Mouse (Mus musculus) embryo, embryonic 11.5 days (tissue): ENCODE results near the gene Med23.

Experiments
- DNase-seq: peaks from one replicate; pipeline ENCODE4 v3.0.0-alpha.2; 2012; ENCODE audit warnings: low read depth, low spot score

Med23 gene

DNA sequence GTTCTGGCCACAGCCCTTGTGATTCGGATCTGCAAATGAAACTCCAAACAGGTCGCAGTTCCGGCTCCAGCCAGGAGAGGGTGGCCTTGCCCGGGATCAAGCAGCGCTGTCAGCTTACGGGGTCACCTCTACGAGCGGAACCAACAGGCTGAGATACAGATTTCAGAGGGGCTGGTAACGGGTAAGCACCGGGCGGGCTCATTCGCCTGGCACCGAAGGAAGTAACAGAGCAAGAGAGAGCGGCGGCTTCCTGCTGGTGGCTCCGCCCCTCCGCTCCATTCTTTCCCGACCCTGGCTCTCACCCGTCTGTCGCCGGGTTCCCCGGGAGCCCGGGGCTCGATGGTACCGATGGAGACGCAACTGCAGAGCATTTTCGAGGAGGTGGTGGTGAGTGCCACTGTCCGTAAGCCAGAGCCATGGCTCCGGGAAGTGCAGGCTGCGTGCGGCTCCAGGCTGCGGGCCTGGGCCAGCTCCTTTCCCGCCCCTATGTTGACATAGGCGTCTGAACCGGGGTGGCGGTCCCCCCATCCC, at the start of gene Med23:
TSS of gene Med23 (plus strand) at position 227 of the 531 bp plus-strand sequence.
- DNase-seq, result peak; percentile 91

DNA sequence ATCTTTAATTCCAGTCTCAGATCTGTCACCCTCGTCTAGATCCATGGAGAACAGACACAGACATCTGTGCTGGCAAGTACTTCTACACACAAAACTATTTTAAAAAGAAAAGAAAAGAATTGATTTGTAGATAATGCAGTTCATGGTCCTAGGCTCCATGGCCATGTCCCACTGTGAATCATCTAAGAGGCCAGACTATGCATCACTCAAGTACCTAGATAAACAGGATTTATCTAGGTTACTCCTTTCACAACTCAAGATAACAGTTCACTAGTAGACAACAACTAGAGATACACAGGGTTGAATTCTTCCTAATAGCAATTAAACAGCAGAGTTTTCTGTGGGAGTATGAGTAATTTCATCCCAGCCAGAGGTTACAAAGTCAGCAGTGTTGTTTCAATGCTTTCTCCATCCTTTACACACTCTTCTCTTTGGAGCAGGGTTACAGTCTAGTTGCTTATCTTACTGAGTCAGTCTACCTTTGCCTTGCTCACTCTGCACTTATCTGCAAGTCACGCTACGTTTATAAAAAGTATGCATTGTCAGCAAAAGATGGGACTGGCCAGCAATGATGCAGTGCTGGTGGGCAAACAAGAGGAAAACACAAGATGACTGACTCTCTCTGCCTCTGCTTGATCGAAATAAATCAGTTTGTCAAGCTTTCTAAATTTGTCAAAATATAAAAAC, 47.7 kb upstream of the Med23 start:
- DNase-seq, result no peak

DNA sequence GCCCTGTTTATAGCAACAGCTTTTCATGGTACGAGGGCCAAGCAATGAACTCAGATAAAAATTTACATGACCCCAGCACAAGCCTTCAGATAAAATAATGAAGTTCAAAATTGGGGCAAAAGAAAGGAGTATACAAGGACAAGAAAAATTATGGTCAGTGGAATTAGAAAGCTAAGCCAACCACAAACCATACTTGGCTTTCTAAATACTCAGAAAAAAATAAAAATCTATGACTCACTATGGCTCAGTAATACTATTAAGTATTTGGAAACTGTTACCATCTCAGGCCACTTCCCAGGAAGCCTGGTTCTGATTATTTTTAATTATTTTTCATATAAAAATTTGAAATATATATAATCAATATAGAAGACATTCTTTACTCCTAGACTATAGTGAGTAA, 46.9 kb upstream of the Med23 start:
- DNase-seq, result no peak

DNA sequence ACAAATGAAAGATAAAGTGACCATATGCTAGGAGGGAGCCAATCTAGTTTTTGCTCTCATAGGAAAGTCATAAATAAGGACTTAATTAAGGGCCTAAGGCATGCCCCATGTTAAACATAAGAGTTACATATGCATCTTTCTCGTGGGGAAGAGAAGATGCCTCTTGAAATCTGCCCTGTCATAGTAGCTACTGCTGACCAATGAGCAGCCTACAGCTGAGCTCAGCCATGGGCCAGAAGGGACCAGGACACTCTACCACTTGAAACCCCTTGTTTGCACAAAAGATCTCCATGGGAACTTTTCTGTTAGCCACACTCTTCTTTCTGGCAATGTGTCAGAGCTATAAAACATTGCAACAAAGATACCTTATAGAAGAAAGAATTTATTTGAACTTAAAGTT, 46.5 kb upstream of the Med23 start:
- DNase-seq, result no peak

DNA sequence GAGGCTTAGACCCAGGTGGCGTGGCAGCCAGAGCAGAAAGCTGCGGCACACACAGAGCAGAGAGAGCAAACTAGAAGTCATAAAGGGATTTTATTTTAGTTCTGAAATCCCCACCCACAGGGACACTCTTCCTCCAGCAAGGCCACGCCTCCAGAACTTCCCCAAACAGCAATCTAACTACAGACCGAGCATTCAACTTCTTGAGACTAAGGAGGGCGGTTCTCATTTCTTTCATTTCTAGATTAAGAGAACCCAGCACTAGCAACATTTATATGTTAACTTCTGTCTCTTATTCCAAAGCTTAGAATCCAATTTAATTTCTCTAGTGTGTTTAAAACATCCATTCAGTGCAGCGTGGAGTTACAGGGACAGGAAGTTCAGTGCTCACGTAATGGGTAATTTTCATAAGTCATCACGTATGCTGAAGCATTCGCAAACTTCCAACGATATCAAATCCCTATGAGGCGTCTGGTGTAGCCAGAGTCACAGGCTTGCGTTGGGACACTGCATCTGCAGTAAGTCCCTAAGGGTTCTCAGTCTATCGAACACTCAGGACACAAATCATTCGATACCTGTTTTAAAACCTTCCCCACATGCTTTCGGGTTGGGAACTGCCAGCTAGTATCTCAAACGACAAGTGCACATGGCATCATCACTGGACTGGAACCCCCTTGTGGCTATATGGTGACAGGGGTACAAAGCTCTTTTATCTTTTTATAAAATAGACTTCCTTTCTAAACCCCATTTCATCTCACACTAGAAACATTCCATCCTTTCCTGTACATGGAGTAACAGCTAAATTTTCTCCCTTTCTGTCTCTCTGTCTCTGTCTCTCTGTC, 45.9 kb upstream of the Med23 start:
- no peak for DNase-seq

DNA sequence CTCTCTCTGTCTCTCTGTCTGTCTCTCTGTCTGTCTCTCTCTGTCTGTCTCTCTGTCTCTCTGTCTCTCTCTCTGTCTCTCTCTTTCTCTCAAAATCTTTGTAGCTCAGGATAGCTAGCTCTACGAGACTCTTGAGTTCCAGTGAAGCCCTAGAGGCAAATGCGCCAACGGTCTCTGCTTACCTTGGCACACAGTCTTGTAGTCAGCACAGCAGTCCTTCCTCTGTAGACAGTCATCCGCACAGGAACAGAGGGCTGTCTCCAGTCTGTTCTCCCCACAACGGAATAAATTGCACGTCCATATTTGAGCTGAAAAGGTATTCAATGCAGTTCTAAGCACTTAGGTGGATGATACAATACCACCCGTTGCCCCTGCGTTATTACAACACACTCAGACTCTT, 45.2 kb upstream of the Med23 start:
- no peak for DNase-seq

DNA sequence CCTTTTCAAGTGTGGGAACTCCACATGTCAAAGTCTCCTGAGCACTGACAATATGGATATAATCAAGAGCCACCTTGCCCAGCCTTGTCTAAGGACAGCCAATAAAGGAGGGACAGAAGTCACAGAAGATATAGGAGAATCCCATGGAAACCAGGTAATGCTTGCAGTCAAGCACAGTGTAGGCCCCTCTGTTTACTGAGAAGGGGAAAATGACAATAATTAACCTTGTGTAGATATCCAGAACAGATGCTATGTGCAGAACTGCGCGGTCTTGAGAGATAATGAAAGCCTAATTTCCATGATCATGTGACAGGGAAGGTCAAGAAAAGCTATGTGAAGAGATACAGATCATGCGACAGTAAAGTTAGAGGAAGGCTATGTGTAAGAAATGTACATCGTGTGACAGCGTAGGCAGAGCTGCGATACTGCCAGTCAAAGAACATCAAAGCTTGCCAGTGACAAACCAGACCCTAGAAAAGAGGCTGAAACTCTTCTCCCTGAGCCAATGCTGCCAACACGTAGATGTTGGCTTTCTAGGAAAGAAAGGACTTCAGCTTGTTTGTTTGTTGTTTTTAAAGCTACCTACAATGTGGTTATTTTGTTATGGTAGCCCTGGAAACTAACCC, 44.2 kb upstream of the Med23 start:
- DNase-seq, result no peak

DNA sequence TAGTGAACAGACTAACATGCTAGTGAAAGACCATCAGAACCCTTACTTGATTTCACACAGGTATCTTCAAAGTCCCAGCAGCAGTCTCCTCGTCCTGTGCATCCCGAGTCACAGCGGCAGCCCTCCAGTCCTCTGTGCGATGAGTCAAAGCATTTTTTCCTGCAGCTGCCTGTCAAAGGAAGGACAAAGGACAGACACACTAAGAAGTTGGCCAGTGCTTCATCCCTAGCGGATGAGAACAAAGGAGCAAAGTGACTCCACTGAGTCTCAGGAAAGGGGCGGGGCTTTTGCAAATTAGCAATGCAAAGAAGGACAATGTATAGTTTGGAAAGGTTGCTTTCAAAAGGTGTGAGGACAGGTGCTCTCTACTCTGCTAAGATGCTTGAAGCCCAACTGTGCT, 43.7 kb upstream of the Med23 start:
- DNase-seq, result no peak

DNA sequence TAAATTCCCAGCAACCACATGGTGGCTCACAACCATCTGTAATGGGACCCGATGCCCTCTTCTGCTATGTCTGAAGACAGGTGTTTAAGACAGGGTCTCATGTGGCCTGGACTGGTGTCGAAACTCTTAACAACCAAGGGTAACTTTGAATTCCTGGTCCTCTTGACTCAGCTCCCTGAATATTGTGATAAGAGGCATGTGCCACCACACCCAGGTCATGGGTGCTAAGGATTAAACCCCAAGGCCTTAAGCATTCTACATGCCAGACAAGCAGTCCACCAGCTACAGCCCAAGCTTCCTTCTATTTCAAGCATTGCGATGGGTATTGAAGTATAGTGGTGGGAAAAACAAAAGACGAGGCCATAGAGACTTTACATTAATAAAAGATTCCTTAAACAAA, 41.6 kb upstream of the Med23 start:
- DNase-seq, result no peak

DNA sequence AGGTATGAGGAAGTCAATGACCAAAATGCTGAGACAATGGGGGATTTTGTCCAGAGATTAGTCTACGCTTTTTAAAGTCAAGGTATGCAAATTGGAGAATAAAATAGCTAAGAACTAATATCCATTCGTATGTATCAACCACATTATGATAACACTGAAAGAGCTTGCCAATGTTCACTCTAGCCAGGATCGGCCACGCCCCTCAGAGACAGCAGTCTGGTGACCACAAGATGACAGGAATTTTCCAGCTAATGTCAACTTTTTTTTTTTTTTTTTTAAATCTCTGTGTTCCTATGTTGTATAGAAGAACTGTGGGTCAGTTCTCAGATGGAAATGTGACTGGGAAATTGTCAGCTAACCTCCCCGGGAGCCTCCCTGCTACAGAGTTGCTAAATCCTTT, 39.3 kb upstream of the Med23 start:
- no peak for DNase-seq

DNA sequence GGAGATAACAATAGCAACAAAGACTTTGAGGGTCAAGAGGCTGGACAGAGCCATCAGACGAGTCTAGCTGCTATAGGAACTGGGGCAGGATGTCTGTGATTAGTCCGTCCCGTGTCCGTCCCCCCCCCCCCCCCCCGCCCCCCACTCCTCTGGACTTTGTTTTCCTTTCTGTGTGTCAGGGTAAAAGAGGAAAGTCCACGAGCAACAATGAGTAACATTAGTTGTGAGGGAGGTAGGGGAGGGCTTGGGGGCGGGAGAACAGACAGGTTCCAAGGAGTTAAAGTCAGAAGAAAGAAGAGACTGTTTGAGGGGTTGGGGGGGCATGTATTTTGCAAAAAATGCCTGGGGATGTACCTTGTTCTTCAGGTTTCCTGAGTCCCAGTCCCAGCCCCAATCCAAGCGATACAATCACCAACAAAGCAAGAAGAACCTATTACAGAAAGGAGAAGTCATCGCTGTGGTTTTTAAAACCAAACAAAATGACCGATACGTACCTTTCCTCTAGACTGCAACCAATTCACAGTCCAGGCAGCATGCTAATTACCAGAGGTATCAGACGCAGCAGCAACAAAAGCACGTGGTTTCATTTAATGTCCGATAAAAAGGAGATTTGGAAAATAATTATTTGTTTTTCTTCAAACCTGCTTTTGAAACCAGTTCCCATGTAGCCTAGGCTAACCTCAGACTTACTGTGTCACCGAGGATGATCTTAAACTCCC, 38.2 kb upstream of the Med23 start:
- no peak for DNase-seq

DNA sequence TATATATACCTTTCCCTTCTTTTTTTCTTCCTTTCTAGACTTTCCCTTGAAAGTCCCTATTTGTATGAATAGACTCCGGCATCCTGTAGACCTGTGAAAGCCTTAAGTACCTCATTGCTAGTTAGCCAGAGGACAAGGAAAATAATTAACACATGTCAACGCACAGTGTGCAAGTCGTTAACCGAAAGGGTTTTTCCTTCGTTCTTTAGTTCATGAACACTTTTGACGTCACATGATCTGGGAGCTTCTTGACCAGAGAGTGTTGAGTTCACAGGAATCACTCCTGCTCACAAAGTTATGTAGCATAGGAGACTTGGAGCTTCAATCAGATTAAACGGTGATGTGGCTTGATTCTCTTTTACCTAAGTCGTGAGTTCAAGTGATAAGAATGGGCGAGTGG, 37.5 kb upstream of the Med23 start:
- no peak for DNase-seq

DNA sequence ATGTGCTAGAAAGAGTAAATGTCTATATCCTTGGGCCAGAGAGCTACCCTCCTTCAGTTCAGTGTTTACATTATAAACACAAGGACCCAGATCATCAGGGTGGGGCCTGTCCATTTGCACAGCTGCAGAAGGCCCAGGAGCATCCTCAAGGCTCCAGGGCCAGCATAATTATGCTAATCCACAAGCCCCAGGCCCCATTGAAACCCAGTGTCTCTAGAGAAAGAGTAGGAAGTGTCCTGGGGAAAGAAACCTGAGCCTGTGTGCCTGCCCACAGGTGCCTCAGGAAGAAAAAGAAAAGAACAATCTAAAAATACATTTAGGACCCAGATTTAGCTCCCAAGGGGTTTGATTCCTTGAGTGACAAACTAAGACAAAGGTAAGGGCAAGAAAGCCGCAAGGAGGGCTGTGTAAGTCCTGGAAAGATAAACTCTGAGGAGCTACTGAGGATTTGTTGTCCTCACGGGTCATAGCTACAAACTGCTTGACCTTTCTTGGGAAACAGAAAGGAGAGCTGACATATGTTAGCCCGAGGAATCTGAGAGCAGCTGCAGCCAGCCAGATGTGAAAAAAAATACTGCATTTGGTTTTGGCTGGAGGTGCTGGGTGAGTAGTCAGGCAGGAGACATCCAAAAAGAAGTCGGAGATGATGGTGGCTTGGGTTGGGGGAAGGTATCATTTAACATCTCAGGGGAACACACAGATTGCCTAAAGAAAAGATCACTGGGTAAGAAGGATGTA, 35.0 kb upstream of the Med23 start:
- no peak for DNase-seq

DNA sequence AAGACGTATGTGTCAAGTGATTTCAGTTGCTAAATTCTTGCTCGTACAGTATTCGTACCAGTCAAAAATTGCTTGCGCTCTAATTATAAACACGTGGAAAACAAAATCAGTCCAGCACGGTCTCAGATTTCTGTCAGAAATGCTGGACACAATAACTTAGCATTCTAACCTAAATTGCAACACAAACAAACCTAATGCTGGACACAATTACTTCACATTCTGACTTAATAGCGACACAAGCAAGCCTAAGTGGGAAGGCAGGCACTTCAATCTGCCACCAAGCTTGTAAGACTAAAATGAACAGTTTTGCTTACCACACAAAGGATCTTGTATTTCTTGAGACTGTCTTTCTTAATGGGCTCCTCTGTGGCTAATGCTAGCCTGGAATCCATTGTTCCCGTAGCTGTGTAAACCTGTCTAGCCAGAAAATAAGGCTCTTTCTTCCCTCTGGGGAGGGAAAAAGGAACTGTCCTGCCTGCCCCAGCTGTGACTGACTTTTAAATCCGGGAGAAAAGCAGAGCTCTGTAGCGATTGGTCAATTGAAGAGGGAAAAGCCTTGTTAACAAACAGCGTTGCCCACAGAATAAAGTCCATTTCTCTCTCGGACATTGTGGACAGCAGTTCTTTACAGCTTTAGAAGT, 34.0 kb upstream of the Med23 start:
- DNase-seq, result no peak

DNA sequence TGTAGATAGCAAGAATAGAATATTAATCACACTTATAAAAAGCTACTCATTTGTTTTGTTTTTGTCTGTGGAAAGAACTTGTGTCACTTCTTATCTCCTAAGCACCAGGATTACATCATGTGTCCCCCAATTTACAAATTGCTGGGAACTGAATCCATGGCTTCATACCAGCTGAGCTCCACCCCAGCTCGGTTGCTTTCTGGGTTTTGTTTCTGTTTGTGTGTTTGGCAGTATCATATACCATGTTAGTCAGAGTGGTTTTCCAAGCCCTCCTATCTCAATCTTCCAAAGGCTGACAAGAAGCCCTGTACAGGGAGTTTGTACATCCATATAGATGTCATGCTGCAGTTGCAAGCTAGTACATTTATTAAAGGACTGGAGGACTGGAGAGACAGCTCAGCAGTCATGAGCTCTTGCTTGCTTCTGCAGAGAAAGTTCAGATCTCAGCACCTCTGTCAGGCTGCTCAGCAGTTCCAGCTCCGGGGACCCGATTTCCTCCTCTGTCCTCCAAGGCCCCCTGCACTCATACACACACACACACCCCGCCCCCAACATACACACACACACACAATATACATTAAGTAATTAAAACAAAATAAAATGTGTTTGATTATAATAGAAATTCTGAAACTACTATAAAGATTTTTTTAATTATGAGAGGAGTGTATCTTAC, 33.3 kb upstream of the Med23 start:
- DNase-seq, result no peak

DNA sequence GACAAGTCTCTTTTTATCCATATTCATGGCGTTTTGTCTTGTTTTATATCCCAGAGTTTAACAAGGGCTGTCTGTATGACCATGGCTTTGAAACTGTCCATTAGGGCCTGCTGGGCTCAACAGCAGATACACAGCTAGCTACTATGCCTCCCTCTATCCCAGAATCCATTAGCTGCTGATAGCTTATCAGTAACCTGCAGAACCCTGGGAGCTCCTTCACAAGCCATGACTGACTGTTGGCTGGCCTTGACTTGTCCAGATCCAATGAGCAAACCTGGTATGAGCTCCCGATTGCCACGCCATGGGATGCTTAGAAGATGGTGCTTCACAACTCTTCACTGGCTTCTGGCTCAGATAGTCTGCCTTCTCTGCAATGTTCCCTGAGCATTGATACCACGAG, 29.0 kb upstream of the Med23 start:
- no peak for DNase-seq

DNA sequence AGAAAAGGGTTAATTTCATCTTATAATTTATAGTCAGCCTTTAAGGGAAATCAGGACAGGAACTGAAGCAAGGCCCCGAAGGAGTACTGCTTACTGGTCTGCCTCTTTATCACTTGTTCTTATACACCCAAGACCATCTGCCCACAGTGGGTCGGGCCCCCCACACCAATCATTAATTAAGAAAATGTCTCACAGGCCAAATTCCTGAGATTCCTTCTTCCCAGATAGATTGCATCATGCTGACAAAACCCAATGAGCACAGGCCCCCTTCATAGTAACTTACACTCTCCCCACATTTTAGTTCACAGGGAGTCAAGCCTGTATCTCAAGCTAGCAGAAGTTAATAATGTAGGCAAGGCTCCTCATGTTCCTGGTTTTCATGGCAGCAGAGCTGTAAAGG, 27.8 kb upstream of the Med23 start:
- DNase-seq, result no peak

DNA sequence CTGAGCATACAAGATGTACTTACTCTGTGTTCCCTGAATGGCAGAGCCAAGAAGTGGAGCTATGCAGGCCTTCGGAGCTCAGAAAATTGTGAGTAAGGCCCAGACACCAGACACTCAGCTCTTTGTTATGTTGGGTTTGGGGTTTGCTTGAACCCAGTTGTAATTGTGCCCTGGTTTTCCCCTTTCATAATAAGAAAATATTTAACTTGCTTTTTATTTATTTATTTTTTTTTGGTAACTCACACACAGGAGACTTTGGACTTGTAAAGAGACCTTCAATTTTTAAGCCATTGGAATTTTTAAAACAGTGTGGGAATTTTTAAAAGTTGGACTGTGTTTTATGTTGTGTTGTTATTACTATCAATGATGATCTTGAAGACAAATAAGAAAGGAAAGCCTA, 27.1 kb upstream of the Med23 start, which contains the start of gene Enpp3:
TSS of gene Enpp3 (minus strand) at position 148 of the 400 bp plus-strand sequence.
- no peak for DNase-seq

DNA sequence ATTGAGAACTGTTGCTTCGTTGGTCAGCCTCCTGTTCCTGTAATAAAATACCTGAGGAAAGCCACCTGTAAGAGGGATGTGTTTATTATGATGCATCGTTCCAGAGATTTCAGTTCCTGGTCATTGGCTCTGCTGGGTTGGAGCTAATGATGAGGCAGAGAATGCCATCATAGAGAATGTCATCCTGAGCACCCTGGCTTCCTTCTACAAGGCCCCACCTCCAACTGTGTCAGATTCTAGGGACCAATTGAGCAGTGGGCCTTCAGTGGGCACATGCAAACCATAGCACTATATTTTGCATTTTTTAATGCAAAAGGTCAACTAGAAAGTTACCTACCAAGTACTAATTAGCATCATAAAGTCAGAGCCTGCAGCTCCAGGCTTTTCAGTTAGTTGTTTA, 6.6 kb upstream of the Med23 start:
- DNase-seq, result no peak

DNA sequence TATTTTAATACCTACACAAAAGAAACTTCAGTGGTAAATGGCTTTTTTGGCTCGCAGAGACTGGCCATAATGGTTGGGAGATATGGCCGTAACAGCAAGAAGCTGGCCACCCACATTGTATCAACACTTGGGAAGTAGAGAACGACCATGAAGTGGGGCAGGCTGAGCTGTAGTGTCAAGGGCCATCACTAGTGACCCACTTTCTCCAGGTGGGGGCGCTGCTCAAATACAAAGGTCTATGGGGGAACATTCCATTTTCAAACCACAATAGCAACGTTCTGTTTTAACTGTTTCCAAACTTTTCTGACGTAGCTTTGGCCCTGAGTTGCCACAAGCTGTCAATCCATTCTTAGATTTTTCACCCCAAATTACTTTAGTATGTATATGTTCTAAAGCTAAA, 5.4 kb upstream of the Med23 start:
- no peak for DNase-seq
